Mouse (Mus musculus) neutrophil, adult 65 days (primary cell): ENCODE data around the gene Gm6509. TPM values are rescaled to one million over a fixed set of nuclear protein-coding genes. Genes with fewer than 3 reads are reported as not detected.

Experiments used
- total RNA-seq: library from RNA; stranded (reverse); gene quantifications from 2 replicates; pipeline ENCODE4 v1.2.4, GENCODE M21; 2023

Gene Gm6509
- total RNA-seq = not detected in 2 replicates

GRCm38 (mm10) chr5:94623679-94624078, at the start of gene Gm6509:
Gene Gm6509, plus strand, starts transcription at chr5:94623979.

GRCm38 (mm10) chr5:94616242-94616641, 7.5 kb upstream of the Gm6509 start, which contains the start of gene Gm3147:
Gene Gm3147, minus strand, starts transcription at chr5:94616342.

GRCm38 (mm10) chr5:94648082-94648481, 24.3 kb downstream of the Gm6509 start, which contains the start of gene Gm6205:
Gene Gm6205, plus strand, starts transcription at chr5:94648382.

Other genes starting within 250 kb of the Gm6509 start
- not detected in 2 replicates for gene Gm7682, start 178.2 kb upstream of the Gm6509 start, total RNA-seq
- not detected in 2 replicates for gene Gm3139, start 97.7 kb upstream of the Gm6509 start, total RNA-seq
- not detected in 2 replicates for gene Gm3147, start 7.6 kb upstream of the Gm6509 start, total RNA-seq
- gene Gm6205, start 24.4 kb downstream of the Gm6509 start, total RNA-seq = not detected in 2 replicates
- not detected in 2 replicates for gene Gm3183, start 241.5 kb downstream of the Gm6509 start, total RNA-seq